Mouse (Mus musculus): ENCODE measurements at regions not wholly inside any gene's neighbourhood (a gene's known extent, or its start where the extent isn't known, plus 50 kb on each side); places are given as distances from the start of the nearest gene placed in this dataset.
A peak's percentile ranks its signal among the peaks of the same experiment; 100 is the strongest.

- intact Hi-C loops (cut with DNase I), result no loop called here
- no peak for DNase-seq (ENCODE audit: extremely low spot score in 1 of 2, low spot score in 2 of 2)
These were observed 79.6 kb upstream of the Foxn3 start for GRCm38 (mm10) chr12:99643016-99643415.

DNA sequence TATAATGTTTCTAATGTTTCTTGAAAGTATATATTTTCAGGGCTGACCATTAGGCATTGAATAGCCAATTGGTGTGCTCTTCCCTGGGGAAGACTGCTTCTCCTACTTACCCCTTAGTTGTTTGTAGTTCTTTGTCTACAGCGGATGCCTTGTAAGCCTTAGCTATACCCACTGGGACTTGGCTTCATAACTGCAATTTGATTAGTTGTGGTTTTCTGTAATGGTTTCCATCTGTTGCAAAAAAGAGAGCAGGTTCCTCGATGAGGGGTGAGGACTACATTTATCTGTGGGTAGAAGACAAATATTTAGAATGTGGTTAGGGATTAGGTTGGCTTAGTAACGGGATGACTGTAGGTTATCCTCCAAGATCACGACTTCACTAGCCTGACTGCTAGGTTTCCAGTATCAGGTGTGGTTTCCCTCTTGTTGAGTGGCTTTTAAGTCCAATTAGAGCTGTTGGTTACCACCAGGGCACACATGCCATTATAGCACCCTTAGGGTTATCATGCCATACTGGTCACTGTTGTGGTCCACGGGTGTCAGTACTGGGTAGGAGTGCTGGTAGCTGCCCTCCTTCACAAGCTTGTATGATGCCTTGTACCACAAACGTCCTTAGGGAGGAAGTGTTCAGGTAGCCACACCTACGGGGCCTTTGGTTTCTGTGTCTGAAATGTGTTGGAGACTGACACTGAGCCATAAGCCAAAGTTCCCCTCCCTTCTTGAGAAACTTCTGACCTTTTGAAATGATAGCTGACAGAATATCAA, 78.9 kb upstream of the Foxn3 start:
- no peak for DNase-seq (ENCODE audit: extremely low spot score in 1 of 2, low spot score in 2 of 2)
- intact Hi-C loops (cut with DNase I), result no loop called here

- DNase-seq (ENCODE audit: extremely low spot score in 1 of 2, low spot score in 2 of 2), result peak in 1 of 2 experiments; percentile 25
These were observed 77.9 kb upstream of the Foxn3 start for GRCm38 (mm10) chr12:99641278-99641677.

GRCm38 (mm10) chr12:99640214-99641151, 77.1 kb upstream of the Foxn3 start:
- DNase-seq (ENCODE audit: extremely low spot score in 1 of 2, low spot score in 2 of 2), result peak; percentile 32 to 34
- intact Hi-C loops (cut with DNase I), result no loop called here

More at GRCm38 (mm10) chr12:99641278-99641677, 77.9 kb upstream of the Foxn3 start:
- intact Hi-C loops (cut with DNase I), result no loop called here

- intact Hi-C loops (cut with DNase I), result no loop called here
- peak; percentile 44 to 67 for DNase-seq (ENCODE audit: extremely low spot score in 1 of 2, low spot score in 2 of 2)
These were observed 76.4 kb upstream of the Foxn3 start for GRCm38 (mm10) chr12:99639847-99640213.

- DNase-seq (ENCODE audit: extremely low spot score in 1 of 2, low spot score in 2 of 2), result no peak
- intact Hi-C loops (cut with DNase I), result no loop called here
These were observed 75.7 kb upstream of the Foxn3 start for GRCm38 (mm10) chr12:99639118-99639517.

GRCm38 (mm10) chr12:99637986-99638385, 74.6 kb upstream of the Foxn3 start:
- intact Hi-C loops (cut with DNase I), result no loop called here
- no peak for DNase-seq (ENCODE audit: extremely low spot score in 1 of 2, low spot score in 2 of 2)

DNA sequence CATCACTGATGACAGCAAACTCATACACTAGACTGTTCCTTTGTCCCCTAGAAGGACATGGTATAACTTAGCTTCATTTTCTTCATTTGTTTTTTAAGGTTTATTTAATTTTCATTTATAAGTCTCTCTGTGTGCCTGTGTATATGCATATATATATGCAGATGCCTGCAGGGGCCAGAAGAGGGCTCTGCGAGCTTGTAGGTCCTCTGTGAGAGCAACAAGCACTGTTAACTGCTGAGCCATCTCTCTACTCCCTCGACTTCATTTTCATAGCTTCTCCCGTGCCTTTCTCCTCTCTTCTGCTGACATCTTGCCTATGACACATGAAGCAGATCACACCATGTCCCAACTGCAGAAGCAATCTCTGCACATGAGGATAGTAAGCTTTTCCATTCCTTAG, 72.9 kb upstream of the Foxn3 start:
- intact Hi-C loops (cut with DNase I), result no loop called here
- DNase-seq (ENCODE audit: extremely low spot score in 1 of 2, low spot score in 2 of 2), result no peak

- DNase-seq (ENCODE audit: extremely low spot score in 1 of 2, low spot score in 2 of 2), result no peak
- intact Hi-C loops (cut with DNase I), result no loop called here
These were observed 72.0 kb upstream of the Foxn3 start for GRCm38 (mm10) chr12:99635361-99635760.

GRCm38 (mm10) chr12:99634726-99635125, 71.3 kb upstream of the Foxn3 start:
- no peak for DNase-seq (ENCODE audit: extremely low spot score in 1 of 2, low spot score in 2 of 2)
- intact Hi-C loops (cut with DNase I), result no loop called here

DNA sequence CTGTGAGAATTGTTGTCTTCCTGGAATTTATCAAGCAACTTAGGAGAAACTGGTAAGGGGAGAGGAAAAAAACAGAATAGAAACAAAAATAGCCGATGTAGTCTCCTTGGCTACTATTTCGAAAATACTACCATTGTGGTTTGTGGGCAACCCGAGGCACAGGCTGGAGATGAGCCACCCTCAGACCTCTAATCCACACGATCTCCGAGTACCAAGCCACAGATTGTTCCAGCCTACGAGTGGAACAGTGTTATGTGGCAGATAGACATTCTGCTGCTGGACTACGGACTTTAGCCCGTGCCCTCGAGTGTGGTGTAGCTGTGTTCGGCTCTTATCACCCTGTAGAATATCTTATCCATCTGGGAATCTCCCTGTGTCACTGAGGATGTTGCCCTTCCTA, 70.3 kb upstream of the Foxn3 start:
- intact Hi-C loops (cut with DNase I), result no loop called here
- no peak for DNase-seq (ENCODE audit: extremely low spot score in 1 of 2, low spot score in 2 of 2)

GRCm38 (mm10) chr12:99632988-99633387, 69.6 kb upstream of the Foxn3 start:
- no peak for DNase-seq (ENCODE audit: extremely low spot score in 1 of 2, low spot score in 2 of 2)
- intact Hi-C loops (cut with DNase I), result no loop called here

- no peak for DNase-seq (ENCODE audit: extremely low spot score in 1 of 2, low spot score in 2 of 2)
- intact Hi-C loops (cut with DNase I), result no loop called here
These were observed 66.2 kb upstream of the Foxn3 start for GRCm38 (mm10) chr12:99629606-99630005.

GRCm38 (mm10) chr12:99628421-99628820, 65.0 kb upstream of the Foxn3 start:
- no peak for DNase-seq (ENCODE audit: extremely low spot score in 1 of 2, low spot score in 2 of 2)
- intact Hi-C loops (cut with DNase I), result no loop called here

DNA sequence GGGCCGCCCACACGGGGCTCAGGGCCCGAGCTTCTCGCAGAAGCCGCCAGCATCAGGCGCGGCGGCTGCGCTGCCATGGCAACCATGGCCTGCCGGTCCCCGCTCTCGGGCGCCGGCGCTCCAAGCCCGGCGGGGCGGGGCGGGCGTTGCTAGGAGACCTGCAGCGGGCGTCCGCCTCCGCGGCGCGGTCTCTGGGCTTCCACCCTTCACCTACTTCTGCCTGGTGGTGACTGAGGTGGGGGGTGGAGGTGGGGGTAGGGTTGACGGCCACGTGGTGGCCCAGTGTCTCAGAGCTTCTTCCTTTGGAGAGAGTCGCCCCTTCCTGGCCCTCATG, 64.5 kb upstream of the Foxn3 start:
- peak; percentile 91 to 96 for DNase-seq (ENCODE audit: extremely low spot score in 1 of 2, low spot score in 2 of 2)
- intact Hi-C loops (cut with DNase I), result no loop called here

DNA sequence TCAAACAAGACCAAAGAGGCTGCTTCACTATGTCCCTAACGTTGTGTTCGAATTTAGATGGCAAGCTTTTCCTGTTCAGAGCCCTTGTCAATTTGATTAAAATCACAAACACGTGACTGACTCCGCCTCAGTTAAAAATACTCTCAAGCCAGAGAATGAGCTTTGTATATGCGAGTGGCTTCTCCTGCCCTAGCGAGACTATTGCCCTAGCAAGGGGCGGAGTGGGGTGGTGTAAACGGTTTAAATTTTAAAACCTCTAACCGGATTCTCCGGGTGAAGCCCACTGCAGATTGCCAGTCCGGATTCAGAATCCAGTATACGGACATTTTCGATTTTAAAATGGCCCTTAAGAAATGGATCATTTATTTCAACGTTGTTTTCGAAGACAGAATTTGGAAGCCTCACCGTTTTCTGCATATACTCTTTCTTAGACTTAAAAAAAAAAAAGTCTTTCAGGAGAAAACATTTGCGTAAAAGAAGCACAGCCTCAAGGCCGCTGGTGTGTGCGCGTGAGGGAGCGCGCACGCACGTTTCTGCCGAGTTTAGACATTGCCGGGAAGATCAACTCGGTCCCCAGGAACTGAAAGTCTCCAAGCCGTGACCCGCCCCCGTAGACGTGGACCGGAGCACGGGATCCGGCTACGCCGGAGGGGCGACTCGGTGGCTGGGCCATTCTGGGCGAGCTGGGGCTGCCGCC, 64.0 kb upstream of the Foxn3 start:
- DNase-seq (ENCODE audit: extremely low spot score in 1 of 2, low spot score in 2 of 2), result peak in 1 of 2 experiments; percentile 34
- intact Hi-C loops (cut with DNase I), result no loop called here

DNA sequence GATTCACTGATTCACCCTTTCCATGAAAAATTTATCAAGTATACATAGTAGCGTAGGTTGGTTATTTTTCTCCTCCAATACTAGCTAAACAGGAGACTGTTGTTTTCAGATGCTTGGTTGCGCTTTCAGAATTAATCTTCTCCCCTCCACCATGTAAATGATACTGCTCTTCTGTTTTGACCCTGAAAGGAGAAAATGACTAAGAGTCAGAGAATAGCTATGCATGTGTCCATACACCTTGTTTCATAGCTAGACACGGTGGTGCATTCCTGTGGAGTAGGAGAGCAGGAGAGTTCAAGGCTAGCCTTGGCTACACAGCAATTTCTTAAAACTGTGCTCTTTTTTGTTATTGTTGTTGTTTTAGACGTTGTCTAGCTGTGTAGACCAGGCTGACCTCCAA, 62.8 kb upstream of the Foxn3 start:
- DNase-seq (ENCODE audit: extremely low spot score in 1 of 2, low spot score in 2 of 2), result no peak
- intact Hi-C loops (cut with DNase I), result no loop called here

GRCm38 (mm10) chr12:99625094-99625493, 61.7 kb upstream of the Foxn3 start:
- intact Hi-C loops (cut with DNase I), result no loop called here
- no peak for DNase-seq (ENCODE audit: extremely low spot score in 1 of 2, low spot score in 2 of 2)

DNA sequence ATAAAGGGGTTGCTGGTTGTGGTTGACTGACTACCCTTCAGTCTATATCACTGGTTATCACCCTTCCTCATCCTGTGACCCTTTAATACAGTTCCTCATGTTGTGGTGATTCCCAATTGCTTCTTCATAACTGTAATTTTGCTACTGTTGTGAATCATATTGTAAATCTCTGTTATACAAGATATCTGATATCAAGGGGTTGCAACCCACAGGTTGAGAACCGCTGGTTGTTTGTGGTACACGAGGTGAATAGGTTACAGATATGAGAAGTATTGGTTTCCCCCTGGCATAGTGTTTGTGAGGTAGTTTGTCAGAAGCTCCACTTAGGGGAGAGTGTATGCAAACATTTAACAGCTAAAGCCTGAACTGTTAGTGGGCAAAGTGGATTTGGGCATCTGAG, 58.9 kb upstream of the Foxn3 start:
- DNase-seq (ENCODE audit: extremely low spot score in 1 of 2, low spot score in 2 of 2), result no peak
- intact Hi-C loops (cut with DNase I), result no loop called here

Measured in left cerebral cortex, postnatal 10 days (tissue).